Mouse (Mus musculus): Measurements from ENCODE around the gene Bmpr1b.

Gene Bmpr1b

GRCm38 (mm10) chr3:142113208-142113607 lies 56.0 kb downstream of the Bmpr1b start:
- DNase-seq (ENCODE audit: low spot score) = no peak

GRCm38 (mm10) chr3:142106227-142106626 lies 63.0 kb downstream of the Bmpr1b start:
- no peak for DNase-seq (ENCODE audit: low spot score)

GRCm38 (mm10) chr3:142104027-142104805 lies 65.0 kb downstream of the Bmpr1b start:
- DNase-seq (ENCODE audit: low spot score) = no peak

GRCm38 (mm10) chr3:142103622-142104021 lies 65.6 kb downstream of the Bmpr1b start:
- DNase-seq (ENCODE audit: low spot score) = no peak

GRCm38 (mm10) chr3:142099151-142099550 lies 70.1 kb downstream of the Bmpr1b start:
- no peak for DNase-seq (ENCODE audit: low spot score)

GRCm38 (mm10) chr3:142094049-142094448 lies 75.2 kb downstream of the Bmpr1b start:
- no peak for DNase-seq (ENCODE audit: low spot score)

GRCm38 (mm10) chr3:142089684-142090083 lies 79.5 kb downstream of the Bmpr1b start:
- DNase-seq (ENCODE audit: low spot score) = no peak

- no peak for DNase-seq (ENCODE audit: low spot score)
These were observed 83.3 kb downstream of the Bmpr1b start for GRCm38 (mm10) chr3:142085938-142086337.

- DNase-seq (ENCODE audit: low spot score) = no peak
These were observed 85.1 kb downstream of the Bmpr1b start for GRCm38 (mm10) chr3:142084091-142084490.

- no peak for DNase-seq (ENCODE audit: low spot score)
These were observed 91.4 kb downstream of the Bmpr1b start for GRCm38 (mm10) chr3:142077723-142078302.

- DNase-seq (ENCODE audit: low spot score) = no peak
These were observed 97.6 kb downstream of the Bmpr1b start for GRCm38 (mm10) chr3:142071601-142072000.

- no peak for DNase-seq (ENCODE audit: low spot score)
These were observed 102.4 kb downstream of the Bmpr1b start for GRCm38 (mm10) chr3:142066792-142067346.

GRCm38 (mm10) chr3:142065111-142065510 lies 104.1 kb downstream of the Bmpr1b start:
- DNase-seq (ENCODE audit: low spot score) = no peak

GRCm38 (mm10) chr3:142063536-142064226 lies 105.5 kb downstream of the Bmpr1b start:
- no peak for DNase-seq (ENCODE audit: low spot score)

GRCm38 (mm10) chr3:142061267-142061666 lies 108.0 kb downstream of the Bmpr1b start:
- DNase-seq (ENCODE audit: low spot score) = no peak

GRCm38 (mm10) chr3:142059890-142060289 lies 109.3 kb downstream of the Bmpr1b start:
- DNase-seq (ENCODE audit: low spot score) = no peak

GRCm38 (mm10) chr3:142050681-142051080 lies 118.5 kb downstream of the Bmpr1b start:
- no peak for DNase-seq (ENCODE audit: low spot score)

- no peak for DNase-seq (ENCODE audit: low spot score)
These were observed 119.6 kb downstream of the Bmpr1b start for GRCm38 (mm10) chr3:142049610-142050009.

GRCm38 (mm10) chr3:142049093-142049492 lies 120.1 kb downstream of the Bmpr1b start:
- DNase-seq (ENCODE audit: low spot score) = no peak

GRCm38 (mm10) chr3:142048493-142048892 lies 120.7 kb downstream of the Bmpr1b start:
- DNase-seq (ENCODE audit: low spot score) = no peak

- no peak for DNase-seq (ENCODE audit: low spot score)
These were observed 125.8 kb downstream of the Bmpr1b start for GRCm38 (mm10) chr3:142043463-142043862.

- DNase-seq (ENCODE audit: low spot score) = no peak
These were observed 126.2 kb downstream of the Bmpr1b start for GRCm38 (mm10) chr3:142043006-142043405.

GRCm38 (mm10) chr3:142040345-142040744 lies 128.9 kb downstream of the Bmpr1b start:
- no peak for DNase-seq (ENCODE audit: low spot score)
